Mouse (Mus musculus): ENCODE measurements around the gene Lhb. TPM values are rescaled to one million over a fixed set of nuclear protein-coding genes. Genes with fewer than 3 reads are reported as not detected.
"Not testable (repeated sequence)": the region's sequence is repeated elsewhere in the genome, so short reads cannot be mapped to it uniquely, and the experiment has no call there.

Lhb gene
- not detected for total RNA-seq (2021)
- long read RNA-seq, experiment 1: 0 reads
- long read RNA-seq, experiment 2: 0 reads

DNA sequence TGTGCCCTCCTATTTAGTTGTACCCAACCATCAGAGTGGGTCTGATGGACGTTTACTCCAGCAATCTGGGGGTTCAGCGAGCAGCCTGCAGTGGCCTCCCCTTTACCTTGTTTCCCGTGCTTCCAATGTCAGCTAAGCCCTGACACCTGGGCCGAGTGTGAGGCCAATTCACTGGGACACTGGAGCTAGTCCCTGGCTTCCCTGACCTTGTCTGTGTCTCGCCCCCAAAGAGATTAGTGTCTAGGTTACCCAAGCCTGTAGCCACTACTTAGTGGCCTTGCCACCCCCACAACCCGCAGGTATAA lies at the start of gene Lhb:
Gene Lhb, plus strand, starts transcription at position 206 of the 305 bp plus-strand sequence.
- DNase-seq (ENCODE audit: low spot score in 2 of 2): no peak

DNA sequence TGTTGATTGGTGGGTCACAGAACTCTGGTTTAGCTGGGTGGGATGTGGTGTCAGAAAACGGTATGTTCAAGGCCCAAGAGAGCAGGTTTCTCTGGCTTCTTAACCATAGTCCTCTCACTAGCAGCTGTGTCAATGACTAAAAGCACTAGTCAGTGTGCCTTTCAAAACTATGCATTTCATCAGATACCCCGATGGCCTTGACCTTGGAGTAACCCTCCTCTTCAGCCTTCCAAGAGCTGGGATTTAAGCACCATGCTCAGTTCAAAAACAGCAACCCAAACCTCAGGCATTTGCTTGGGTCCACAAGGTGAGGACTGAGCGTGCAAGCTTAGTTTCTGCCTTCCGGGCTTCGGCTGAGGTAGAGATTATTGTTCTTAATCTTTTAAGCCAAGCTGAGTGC lies 48.2 kb upstream of the Lhb start:
- no peak for DNase-seq (ENCODE audit: low spot score in 2 of 2)

DNA sequence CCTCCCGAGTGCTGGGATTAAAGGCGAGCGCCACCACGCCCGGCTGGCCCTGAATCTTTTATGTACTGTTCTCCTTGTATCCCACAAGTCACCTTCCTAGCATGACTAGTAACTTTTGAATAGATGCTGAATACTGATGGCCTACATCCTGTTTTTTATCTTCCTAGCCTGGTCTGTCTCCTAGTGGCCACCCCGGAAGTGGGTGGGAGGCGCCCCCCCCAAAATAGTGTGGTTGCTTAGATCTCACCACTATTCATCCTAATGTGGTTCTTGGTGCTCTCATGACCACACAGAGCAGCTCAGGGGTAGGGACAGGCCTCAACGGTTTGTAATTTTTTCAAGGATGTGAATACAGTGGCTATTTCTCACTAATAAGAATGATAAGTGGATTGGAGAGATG lies 46.0 kb upstream of the Lhb start:
- no peak for DNase-seq (ENCODE audit: low spot score in 2 of 2)

- DNase-seq (ENCODE audit: low spot score in 2 of 2): no peak
Observed at GRCm38 (mm10) chr7:45376057-45376456, 44.6 kb upstream of the Lhb start.

- DNase-seq (ENCODE audit: low spot score in 2 of 2): no peak
Observed at GRCm38 (mm10) chr7:45386077-45386476, 34.5 kb upstream of the Lhb start.

GRCm38 (mm10) chr7:45395129-45395541 lies 25.5 kb upstream of the Lhb start:
- no peak for DNase-seq (ENCODE audit: low spot score in 2 of 2)

DNA sequence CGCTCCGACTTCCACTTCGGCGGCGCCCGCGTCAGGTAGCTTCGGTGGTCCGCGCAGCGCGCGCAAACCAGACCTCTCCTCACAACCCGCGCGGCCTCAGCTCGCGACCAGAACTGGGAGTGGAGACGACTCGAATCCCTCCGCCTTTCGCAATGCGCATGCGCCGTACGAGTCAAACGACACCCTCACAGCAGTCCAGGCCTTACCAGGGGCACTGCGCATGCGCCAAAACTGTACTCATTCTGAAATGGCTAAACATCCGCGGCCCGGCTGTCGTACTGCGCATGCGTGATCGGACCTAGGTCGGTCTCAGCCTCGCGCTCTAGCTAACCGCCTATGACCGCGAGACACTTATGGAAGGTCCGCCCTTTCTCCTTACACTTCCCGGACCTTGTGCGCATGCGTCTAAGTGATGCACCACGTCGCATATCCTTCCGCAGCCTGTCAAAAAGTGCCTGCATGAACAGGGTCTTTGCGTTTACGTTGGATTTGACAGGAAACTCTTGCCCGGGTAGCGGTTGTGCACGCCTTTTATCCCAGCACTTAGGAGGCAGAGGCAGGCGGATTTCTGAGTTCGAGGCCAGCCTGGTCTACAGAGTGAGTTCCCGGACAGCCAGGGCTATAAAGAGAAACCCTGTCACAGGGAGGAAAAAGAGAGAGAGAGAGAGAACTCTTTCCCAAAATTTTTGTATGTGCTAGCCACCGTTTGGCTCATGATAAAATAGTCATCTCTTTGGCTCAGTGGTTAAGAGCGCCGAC lies 24.9 kb upstream of the Lhb start, which contains the start of gene Snrnp70:
Gene Snrnp70, minus strand, starts transcription at position 165 of the 759 bp plus-strand sequence.
- peak; percentile 100 for DNase-seq (ENCODE audit: low spot score in 2 of 2)

GRCm38 (mm10) chr7:45396337-45396775 lies 24.3 kb upstream of the Lhb start:
- DNase-seq (ENCODE audit: low spot score in 2 of 2): not testable (repeated sequence)

- DNase-seq (ENCODE audit: low spot score in 2 of 2): no peak
Observed at GRCm38 (mm10) chr7:45396787-45397186, 23.8 kb upstream of the Lhb start.

DNA sequence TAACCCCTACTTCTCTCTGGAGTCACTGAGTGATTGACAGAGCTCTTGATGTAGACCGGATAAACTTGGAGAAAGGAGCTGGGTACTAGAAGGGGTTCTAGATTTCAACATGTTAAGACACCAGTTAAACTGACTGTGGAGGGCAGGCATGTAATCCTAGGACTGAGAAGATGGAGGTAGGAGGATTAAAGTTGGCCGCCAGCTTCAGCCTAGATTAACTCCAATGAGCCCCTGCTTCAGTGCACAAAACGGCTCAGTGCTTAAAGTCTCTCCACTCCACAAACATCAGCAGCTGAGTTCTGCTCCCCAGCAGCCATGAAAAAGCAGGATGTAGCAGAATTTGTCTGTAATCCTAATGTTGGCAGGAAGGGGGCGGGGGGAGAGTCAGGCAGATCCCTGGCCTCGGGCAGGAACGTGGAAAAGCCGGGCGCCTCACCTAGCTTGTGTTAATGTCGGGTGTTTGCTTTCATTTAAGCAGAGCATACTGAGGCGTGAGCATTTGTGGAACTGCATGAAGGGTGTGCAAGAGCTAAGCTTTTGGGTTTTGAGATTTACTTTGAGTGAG lies 19.0 kb upstream of the Lhb start:
- DNase-seq (ENCODE audit: low spot score in 2 of 2): no peak

GRCm38 (mm10) chr7:45403532-45404261 lies 16.9 kb upstream of the Lhb start:
- peak; percentile 53 to 71 for DNase-seq (ENCODE audit: low spot score in 2 of 2)

DNA sequence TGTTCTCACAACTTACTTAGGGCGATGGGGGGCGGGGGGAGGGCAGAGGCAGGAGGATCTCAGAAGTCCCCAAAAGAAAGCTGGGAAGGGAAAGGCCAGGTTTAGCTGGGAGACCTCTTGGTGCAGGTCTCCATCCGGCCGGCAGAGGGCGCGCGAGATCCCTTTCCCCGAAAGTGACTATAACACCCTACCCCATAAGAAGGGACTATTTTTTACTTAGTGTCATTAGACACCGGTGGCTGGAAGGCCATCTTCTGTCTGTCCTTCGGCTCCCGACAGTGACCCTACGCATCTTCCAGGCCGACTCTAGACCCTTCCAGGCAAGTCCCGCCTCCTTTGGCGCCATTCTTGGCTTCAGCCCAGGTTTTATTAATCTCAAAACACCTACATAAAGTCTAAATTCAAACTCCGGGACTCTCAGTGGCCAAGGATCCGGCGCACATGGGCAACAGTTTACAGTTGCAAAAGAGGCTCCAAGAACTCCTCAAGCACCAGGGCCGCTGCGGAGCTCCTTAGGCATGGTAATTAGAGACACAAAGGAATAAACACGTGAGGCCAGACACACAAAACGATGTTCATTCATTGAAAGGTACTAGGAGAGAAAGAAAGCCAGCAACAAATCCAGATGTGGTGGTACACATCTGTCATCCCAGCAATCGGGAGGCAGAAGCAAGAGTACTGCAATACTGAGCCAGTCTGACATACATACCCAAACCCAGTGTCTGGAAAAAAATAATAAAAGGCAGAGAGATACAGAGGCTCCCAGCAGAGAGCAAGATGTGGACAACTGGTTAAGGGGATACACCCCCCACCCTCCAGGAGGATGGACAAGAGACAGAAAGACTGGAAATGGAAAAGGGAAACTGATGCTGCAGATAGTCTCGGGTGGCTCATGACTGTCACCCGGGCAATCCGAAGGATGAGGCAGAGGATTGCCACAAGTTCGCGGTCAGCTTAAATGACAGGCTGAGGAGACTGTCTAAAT lies 15.2 kb upstream of the Lhb start, which contains the start of gene Kcna7:
Gene Kcna7, plus strand, starts transcription at position 563 of the 985 bp plus-strand sequence.
- DNase-seq (ENCODE audit: low spot score in 2 of 2): peak; percentile 75 to 82

GRCm38 (mm10) chr7:45406157-45407156 lies 14.2 kb upstream of the Lhb start:
- no peak for DNase-seq (ENCODE audit: low spot score in 2 of 2)

GRCm38 (mm10) chr7:45407836-45408235 lies 12.8 kb upstream of the Lhb start:
- DNase-seq (ENCODE audit: low spot score in 2 of 2): no peak

GRCm38 (mm10) chr7:45408351-45408750 lies 12.3 kb upstream of the Lhb start:
- DNase-seq (ENCODE audit: low spot score in 2 of 2): no peak

GRCm38 (mm10) chr7:45408949-45409348 lies 11.7 kb upstream of the Lhb start:
- DNase-seq (ENCODE audit: low spot score in 2 of 2): no peak

DNA sequence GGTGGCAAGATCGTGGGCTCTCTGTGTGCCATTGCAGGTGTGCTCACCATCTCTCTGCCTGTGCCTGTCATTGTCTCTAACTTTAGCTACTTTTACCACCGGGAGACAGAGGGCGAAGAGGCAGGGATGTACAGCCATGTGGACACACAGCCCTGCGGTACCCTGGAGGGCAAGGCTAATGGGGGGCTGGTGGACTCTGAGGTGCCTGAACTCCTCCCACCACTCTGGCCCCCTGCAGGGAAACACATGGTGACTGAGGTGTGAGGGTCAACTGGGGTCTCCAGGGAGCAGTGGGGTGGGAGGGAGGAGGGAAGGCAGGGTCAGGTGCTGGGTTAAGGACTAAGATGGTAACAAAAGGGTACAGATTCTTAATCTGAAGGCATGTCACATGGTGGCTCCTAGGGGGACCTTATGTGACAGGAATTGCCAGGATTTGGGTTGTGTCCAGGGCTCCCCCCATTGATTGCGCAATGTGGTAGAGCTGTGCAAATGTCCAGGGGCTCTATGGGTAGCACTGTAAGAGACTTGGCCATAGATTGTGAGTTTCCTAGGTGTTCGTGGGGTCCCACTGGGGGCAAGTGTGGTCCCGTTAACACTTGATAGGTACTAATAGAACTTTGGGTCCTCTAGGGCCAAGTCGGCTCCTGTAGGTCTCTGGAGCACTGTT lies 11.0 kb upstream of the Lhb start:
- DNase-seq (ENCODE audit: low spot score in 2 of 2): no peak

DNA sequence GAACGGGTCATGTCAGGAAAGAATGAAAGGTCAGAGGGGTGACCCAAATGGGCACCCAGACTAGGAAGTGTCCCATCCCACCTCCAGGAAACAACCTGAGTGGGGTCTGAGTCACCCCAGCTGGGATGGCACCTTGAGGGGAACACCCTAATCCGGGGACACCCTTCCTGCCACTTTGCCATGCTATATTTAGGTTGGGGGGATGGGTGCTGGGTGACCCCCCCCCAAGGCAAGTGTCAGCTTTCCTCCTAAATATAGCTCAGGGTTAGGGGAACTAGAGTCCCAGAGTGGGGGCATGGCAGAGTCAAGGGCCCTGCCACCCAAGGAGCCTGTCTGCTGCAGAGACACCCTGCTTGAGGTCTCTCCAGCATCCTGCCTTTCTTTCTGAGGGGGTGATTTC lies 8.2 kb upstream of the Lhb start:
- DNase-seq (ENCODE audit: low spot score in 2 of 2): no peak

Measured in adrenal gland, adult 18-20 months (tissue).